Mouse (Mus musculus) spleen, postnatal 4 days (tissue): ENCODE results near the gene Nanog.
"Not testable (repeated sequence)": the region's sequence is repeated elsewhere in the genome, so short reads cannot be mapped to it uniquely, and the experiment has no call there.

ENCODE experiments used
- DNase-seq, 2 experiments: peaks; one replicate each; pipeline ENCODE4 v3.0.0; 2022; ENCODE audit warnings: low spot score in 2 of 2

The Nanog gene

GRCm38 (mm10) chr6:122702480-122703124 is 4.7 kb upstream of the Nanog start:
- DNase-seq = no peak

GRCm38 (mm10) chr6:122703251-122703650 is 4.0 kb upstream of the Nanog start:
- no peak for DNase-seq

- DNase-seq = no peak
Observed at GRCm38 (mm10) chr6:122703706-122704105, 3.6 kb upstream of the Nanog start.

- no peak for DNase-seq
Observed at GRCm38 (mm10) chr6:122706337-122706840, 900 bp upstream of the Nanog start.

- no peak for DNase-seq
Observed at GRCm38 (mm10) chr6:122708826-122709225, 1.5 kb downstream of the Nanog start.

- no peak for DNase-seq
Observed at GRCm38 (mm10) chr6:122711455-122711854, 4.2 kb downstream of the Nanog start.

- DNase-seq = not testable (repeated sequence)
Observed at GRCm38 (mm10) chr6:122713116-122713515, 5.8 kb downstream of the Nanog start.

GRCm38 (mm10) chr6:122714707-122715365 is 7.5 kb downstream of the Nanog start:
- no peak for DNase-seq

GRCm38 (mm10) chr6:122715886-122716285 is 8.6 kb downstream of the Nanog start:
- no peak for DNase-seq

GRCm38 (mm10) chr6:122718224-122718623 is 10.9 kb downstream of the Nanog start:
- DNase-seq = not testable (repeated sequence)

- peak; percentile 34 to 77 for DNase-seq
Observed at GRCm38 (mm10) chr6:122719942-122720341, 12.7 kb downstream of the Nanog start.

GRCm38 (mm10) chr6:122739952-122740351 is 32.7 kb downstream of the Nanog start:
- peak; percentile 61 to 79 for DNase-seq

- no peak for DNase-seq
Observed at GRCm38 (mm10) chr6:122741460-122742227, 34.4 kb downstream of the Nanog start.

GRCm38 (mm10) chr6:122742228-122742899 is 35.1 kb downstream of the Nanog start:
- peak in 1 of 2 experiments; percentile 26 for DNase-seq

GRCm38 (mm10) chr6:122743353-122743752 is 36.1 kb downstream of the Nanog start:
- DNase-seq = no peak

GRCm38 (mm10) chr6:122744505-122745249 is 37.4 kb downstream of the Nanog start:
- DNase-seq = no peak

GRCm38 (mm10) chr6:122750579-122750978 is 43.3 kb downstream of the Nanog start:
- no peak for DNase-seq

- DNase-seq = no peak
Observed at GRCm38 (mm10) chr6:122755913-122756312, 48.6 kb downstream of the Nanog start.

- no peak for DNase-seq
Observed at GRCm38 (mm10) chr6:122758732-122759131, 51.4 kb downstream of the Nanog start.

- peak in 1 of 2 experiments; percentile 33 for DNase-seq
Observed at GRCm38 (mm10) chr6:122761011-122761599, 53.8 kb downstream of the Nanog start.

GRCm38 (mm10) chr6:122761901-122762300 is 54.6 kb downstream of the Nanog start:
- no peak for DNase-seq
